Mouse (Mus musculus) neural tube, embryonic 10.5 days (tissue): ENCODE measurements at regions not wholly inside any gene's neighbourhood (a gene's known extent, or its start where the extent isn't known, plus 50 kb on each side); places are given as distances from the start of the nearest gene placed in this dataset.

Experiments used
- DNase-seq: peaks from one replicate; pipeline ENCODE4 v3.0.0-alpha.2; 2017; ENCODE audit warnings: low spot score; ENCODE audit errors: extremely low spot score

- DNase-seq: no peak
These were observed 327.8 kb upstream of the Robo2 start for GRCm38 (mm10) chr16:74739194-74740135.

- no peak for DNase-seq
These were observed 321.5 kb upstream of the Robo2 start for GRCm38 (mm10) chr16:74732940-74733776.

- DNase-seq: no peak
These were observed 318.7 kb upstream of the Robo2 start for GRCm38 (mm10) chr16:74730169-74730794.

- DNase-seq: no peak
These were observed 311.6 kb upstream of the Robo2 start for GRCm38 (mm10) chr16:74723217-74723616.

GRCm38 (mm10) chr16:74718154-74718553 is 306.5 kb upstream of the Robo2 start:
- no peak for DNase-seq

- no peak for DNase-seq
These were observed 306.0 kb upstream of the Robo2 start for GRCm38 (mm10) chr16:74717622-74718021.

GRCm38 (mm10) chr16:74714950-74715349 is 303.3 kb upstream of the Robo2 start:
- DNase-seq: no peak

GRCm38 (mm10) chr16:74712515-74712914 is 300.9 kb upstream of the Robo2 start:
- no peak for DNase-seq

- DNase-seq: no peak
These were observed 290.4 kb upstream of the Robo2 start for GRCm38 (mm10) chr16:74702067-74702466.

GRCm38 (mm10) chr16:74683371-74683770 is 271.7 kb upstream of the Robo2 start:
- DNase-seq: no peak

- no peak for DNase-seq
These were observed 264.0 kb upstream of the Robo2 start for GRCm38 (mm10) chr16:74675586-74675985.

- DNase-seq: no peak
These were observed 259.8 kb upstream of the Robo2 start for GRCm38 (mm10) chr16:74671466-74671865.

GRCm38 (mm10) chr16:74664337-74664736 is 252.7 kb upstream of the Robo2 start:
- no peak for DNase-seq

GRCm38 (mm10) chr16:74651244-74651643 is 239.6 kb upstream of the Robo2 start:
- no peak for DNase-seq

- DNase-seq: no peak
These were observed 237.6 kb upstream of the Robo2 start for GRCm38 (mm10) chr16:74649207-74649606.

- no peak for DNase-seq
These were observed 236.8 kb upstream of the Robo2 start for GRCm38 (mm10) chr16:74648384-74648783.

GRCm38 (mm10) chr16:74644750-74645366 is 233.2 kb upstream of the Robo2 start:
- DNase-seq: no peak

- DNase-seq: no peak
These were observed 228.2 kb upstream of the Robo2 start for GRCm38 (mm10) chr16:74639805-74640204.

GRCm38 (mm10) chr16:74637638-74638037 is 226.0 kb upstream of the Robo2 start:
- no peak for DNase-seq

GRCm38 (mm10) chr16:74625783-74626182 is 214.2 kb upstream of the Robo2 start:
- DNase-seq: no peak

GRCm38 (mm10) chr16:74612072-74612471 is 200.4 kb upstream of the Robo2 start:
- no peak for DNase-seq
